26 mouse cellular contexts compared by ENCODE assay signal in the genomic region with DNA sequence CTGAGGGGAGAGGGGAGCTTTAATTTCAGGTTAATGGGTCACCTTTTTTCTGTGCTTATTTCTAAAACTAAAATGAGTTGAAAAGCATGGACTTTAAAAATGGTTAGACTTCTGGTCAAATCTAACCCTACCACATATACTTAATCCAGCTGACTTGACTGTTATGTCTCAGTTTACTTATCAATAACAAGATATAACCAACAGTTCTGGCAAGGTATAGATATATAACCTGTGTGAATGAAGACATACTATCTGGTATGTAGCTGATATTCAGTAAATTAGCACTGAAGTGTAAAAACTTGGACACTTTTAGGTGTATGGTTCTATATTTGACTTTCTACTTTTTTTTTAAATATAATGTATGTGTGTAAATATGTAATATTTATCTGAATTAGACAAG. TPM values are rescaled to one million over a fixed set of nuclear protein-coding genes. Genes with fewer than 3 reads are reported as not detected.
DNase-seq lines count a peak whose midpoint lies in the region; ATAC-seq and TF ChIP-seq lines count a peak whose summit lies in the region.
"Had no signal": no experiment of that assay in that cellular context is flagged by ENCODE, and none has a peak within 500 bp of the region (broad histone marks: within the 10 kb centered on the region; RNA-seq: fewer than 3 reads in every experiment).

No protein-coding gene starts in this region.

- peak overlapping the region; percentile 0; the same call in 1 of the 2 replicates for H3K27ac ChIP-seq in MEL (ENCODE audit: control insufficient read depth, low read depth, low read length)
- peak overlapping the region; percentile 94 for H3K27ac ChIP-seq in liver, embryonic 12.5 days
- H3K27ac ChIP-seq in liver, embryonic 15.5 days (replicated peaks) = peak overlapping the region; percentile 92
- H3K27ac ChIP-seq: forebrain, embryonic 12.5 days; forebrain, embryonic 15.5 days; hindbrain, embryonic 10.5 days; hindbrain, embryonic 15.5 days had no signal

- TF ChIP-seq EP300 in MEL (IDR thresholded peaks at IDR 0.05; ENCODE audit: low read depth in 1 of 2, low read length in 2 of 2) = peak; percentile 58 to 82

- no peak overlapping the region for H3K9ac ChIP-seq in MEL (ENCODE audit: control insufficient read depth, low read depth, low read length, poor library complexity, severe bottlenecking)
- peak overlapping the region; percentile 44 for H3K9ac ChIP-seq in liver, embryonic 12.5 days
- 0 out of 2 replicates have a peak overlapping the region, but pooled peaks have one; percentile 2 for H3K9ac ChIP-seq in liver, embryonic 15.5 days
- H3K9ac ChIP-seq: forebrain, embryonic 12.5 days; forebrain, embryonic 15.5 days; hindbrain, embryonic 15.5 days had no signal

- DNase-seq in MEL (ENCODE audit: low read depth, low spot score) = no peak
- no peak for DNase-seq in gastrocnemius, postnatal 4 days (ENCODE audit: low spot score in 2 of 2)
- no peak for DNase-seq in ovary, postnatal 14 days (ENCODE audit: low spot score)
- DNase-seq in adrenal gland, adult 18-20 months (ENCODE audit: low spot score in 2 of 2) = no peak
- DNase-seq: adrenal gland, adult 2 months; adrenal gland, postnatal 14 days; cerebellum, adult 18-20 months; cerebellum, adult 9-10 months; cerebellum, postnatal 14 days; gastrocnemius, postnatal 10 days; gastrocnemius, postnatal 36 days; heart, postnatal 36 days had no signal

- H3K36me3 ChIP-seq in erythroblast, embryonic 14.5 days (ENCODE audit: control insufficient read depth) = peaks cover 44% of the 10 kb centered on the region
- H3K36me3 ChIP-seq in MEL (ENCODE audit: control insufficient read depth in 1 of 2, insufficient read depth in 2 of 2, low read length in 2 of 2) = peaks cover 8 to 20% of the 10 kb centered on the region in 2 experiments
- peaks cover 45% of the 10 kb centered on the region for H3K36me3 ChIP-seq in liver, embryonic 12.5 days
- H3K36me3 ChIP-seq in liver, embryonic 15.5 days (replicated peaks) = peaks cover 40% of the 10 kb centered on the region

- H3K4me2 ChIP-seq in liver, embryonic 12.5 days = peak overlapping the region; percentile 95
- peak overlapping the region; percentile 95 for H3K4me2 ChIP-seq in liver, embryonic 15.5 days
- H3K4me2 ChIP-seq: forebrain, embryonic 12.5 days; forebrain, embryonic 15.5 days; heart, embryonic 11.5 days; hindbrain, embryonic 15.5 days had no signal

- H3K4me1 ChIP-seq in erythroblast, embryonic 14.5 days (ENCODE audit: control insufficient read depth) = peaks cover 69% of the 10 kb centered on the region
- H3K4me1 ChIP-seq in MEL (ENCODE audit: control insufficient read depth in 1 of 2, insufficient read depth in 2 of 2, low read length in 2 of 2) = peaks cover 14 to 18% of the 10 kb centered on the region in 2 experiments
- H3K4me1 ChIP-seq in liver, embryonic 12.5 days = peaks cover 63% of the 10 kb centered on the region
- H3K4me1 ChIP-seq in liver, embryonic 15.5 days (replicated peaks) = peaks cover 59% of the 10 kb centered on the region

- no peak for TF ChIP-seq RAD21 in MEL (IDR thresholded peaks at IDR 0.05; ENCODE audit: low read depth, low read length)

- no peaks in the 10 kb centered on the region for H3K9me3 ChIP-seq in erythroblast, embryonic 14.5 days (ENCODE audit: control insufficient read depth, low read length)
- no peaks in the 10 kb centered on the region for H3K9me3 ChIP-seq in MEL (replicated peaks; ENCODE audit: insufficient read depth, low read length)
- H3K9me3 ChIP-seq in liver, embryonic 12.5 days (replicated peaks) = no peaks in the 10 kb centered on the region
- H3K9me3 ChIP-seq in liver, embryonic 15.5 days (replicated peaks) = no peaks in the 10 kb centered on the region
- H3K9me3 ChIP-seq: forebrain, embryonic 12.5 days; forebrain, embryonic 15.5 days; hindbrain, embryonic 10.5 days; hindbrain, embryonic 15.5 days had no signal

- H3K79me2 ChIP-seq in MEL (ENCODE audit: control insufficient read depth, insufficient read depth, low read length, poor library complexity) = peaks cover 23% of the 10 kb centered on the region

- no peaks in the 10 kb centered on the region for H3K27me3 ChIP-seq in erythroblast, embryonic 14.5 days (ENCODE audit: control insufficient read depth)
- no peaks in the 10 kb centered on the region for H3K27me3 ChIP-seq in MEL (ENCODE audit: control insufficient read depth in 1 of 2, insufficient read depth in 2 of 2, low read length in 2 of 2)
- H3K27me3 ChIP-seq in liver, embryonic 12.5 days (replicated peaks) = no peaks in the 10 kb centered on the region
- no peaks in the 10 kb centered on the region for H3K27me3 ChIP-seq in liver, embryonic 15.5 days
- H3K27me3 ChIP-seq: forebrain, embryonic 12.5 days; forebrain, embryonic 15.5 days; hindbrain, embryonic 15.5 days; Patski had no signal

- H3K4me3 ChIP-seq in erythroblast, embryonic 14.5 days (replicated peaks) = peak overlapping the region; percentile 90
- H3K4me3 ChIP-seq in MEL (ENCODE audit: control insufficient read depth in 1 of 2, insufficient read depth in 1 of 2, low read depth in 2 of 2, low read length in 2 of 2) = no peak overlapping the region
- H3K4me3 ChIP-seq in liver, embryonic 12.5 days = peak overlapping the region; percentile 86
- peak overlapping the region; percentile 32 for H3K4me3 ChIP-seq in liver, embryonic 15.5 days (replicated peaks)
- H3K4me3 ChIP-seq: forebrain, embryonic 12.5 days; forebrain, embryonic 15.5 days; hindbrain, embryonic 10.5 days; hindbrain, embryonic 15.5 days had no signal

- no peak for TF ChIP-seq CTCF in MEL (IDR thresholded peaks at IDR 0.05 in 2 of 3, conservative IDR thresholded peaks at IDR 0.05 in 1 of 3; ENCODE audit: control insufficient read depth in 1 of 3, insufficient read depth in 1 of 3, low read depth in 2 of 3, low read length in 3 of 3, poor library complexity in 1 of 3, severe bottlenecking in 1 of 3)

- ATAC-seq in erythroblast, adult 5-6 weeks (replicated peaks; ENCODE audit: low FRiP score, poor library complexity, severe bottlenecking) = no peak
- no peak for ATAC-seq in liver, embryonic 12.5 days
- no peak for ATAC-seq in liver, embryonic 15.5 days (ENCODE audit: insufficient read depth)
- ATAC-seq: forebrain, embryonic 15.5 days; Patski had no signal

- TF ChIP-seq POLR2A in MEL (IDR thresholded peaks at IDR 0.05; ENCODE audit: control insufficient read depth in 1 of 2, insufficient read depth in 1 of 2, low read depth in 1 of 2, low read length in 2 of 2, poor library complexity in 1 of 2) = no peak

TF ChIP-seq in MEL, 35 proteins besides CTCF, POLR2A, EP300 and RAD21:
- TF ChIP-seq SIN3A (IDR thresholded peaks at IDR 0.05; ENCODE audit: low read length) (no peak), ETS1 (IDR thresholded peaks at IDR 0.05; ENCODE audit: low read depth, low read length) (peak; percentile 49; the same call in 1 of the 2 replicates), MYB (IDR thresholded peaks at IDR 0.05; ENCODE audit: low read depth, low read length) (peak; percentile 44; the same call in 1 of the 2 replicates), POLR2AphosphoS5 (IDR thresholded peaks at IDR 0.05; ENCODE audit: borderline replicate concordance, low read depth, low read length) (no peak), GATA1 (IDR thresholded peaks at IDR 0.05; ENCODE audit: low read depth, low read length) (peak; percentile 38; the same call in 1 of the 2 replicates)

RNA-seq across cellular contexts. Expression of gene Zfp639, which starts 3.5 kb away (rescaled TPM):
- polyA plus RNA-seq in erythroblast, embryonic 14.5 days (2012) = 0.16 TPM in 2 replicates
- 14.4 and 20.3 TPM in 2 replicates for total RNA-seq in erythroblast, adult 5-6 weeks (2015; ENCODE audit: low replicate concordance)
- 10.3 and 11.2 TPM in 2 replicates for total RNA-seq in erythroblast, adult 5-6 weeks (2017; ENCODE audit: low replicate concordance)
- 34.1 and 34.5 TPM in 2 replicates for total RNA-seq in MEL (2012; rRNA removed)
- 100 to 1,000 TPM in 1 of 2 experiments, 10 to 100 TPM in 1; 35.4 to 302 TPM for polyA plus RNA-seq in MEL (2012; ENCODE audit: insufficient read depth in 1 of 2, insufficient read length in 2 of 2, low read depth in 1 of 2, low replicate concordance in 2 of 2, missing spikeins in 1 of 2)
- 29.8 and 31.8 TPM in 2 replicates for polyA plus RNA-seq in liver, embryonic 12.5 days (2016; fragmentation: Nextera tagmentation; extraction: Ambion mirVana)
- 14.7 and 15.1 TPM in 2 replicates for polyA plus RNA-seq in liver, embryonic 15.5 days (2015; fragmentation: Nextera tagmentation; extraction: Ambion mirVana)
- total RNA-seq in gastrocnemius, postnatal 4 days (2021) = 10 to 100 TPM; 28.9 to 38.0 TPM
- 10 to 100 TPM; 24.9 to 31.9 TPM for total RNA-seq in adrenal gland, adult 18-20 months (2021)

RNA-seq across cellular contexts. Expression of gene Mfn1, which starts 15.7 kb away (rescaled TPM):
- polyA plus RNA-seq in erythroblast, embryonic 14.5 days (2012) = 0.33 and 0.48 TPM in 2 replicates
- total RNA-seq in erythroblast, adult 5-6 weeks (2015; ENCODE audit: low replicate concordance) = 6.7 and 28.6 TPM in 2 replicates
- 37.8 and 40.3 TPM in 2 replicates for total RNA-seq in erythroblast, adult 5-6 weeks (2017; ENCODE audit: low replicate concordance)
- total RNA-seq in MEL (2012; rRNA removed) = 20.8 and 25.5 TPM in 2 replicates
- 10 to 100 TPM in 1 of 2 experiments, not detected in 1; 29.4 TPM for polyA plus RNA-seq in MEL (2012; ENCODE audit: insufficient read depth in 1 of 2, insufficient read length in 2 of 2, low read depth in 1 of 2, low replicate concordance in 2 of 2, missing spikeins in 1 of 2)
- polyA plus RNA-seq in liver, embryonic 12.5 days (2016; fragmentation: Nextera tagmentation; extraction: Ambion mirVana) = 28.0 and 33.4 TPM in 2 replicates
- polyA plus RNA-seq in liver, embryonic 15.5 days (2015; fragmentation: Nextera tagmentation; extraction: Ambion mirVana) = 12.5 and 13.1 TPM in 2 replicates
- 100 to 1,000 TPM in 1 of 2 experiments, 10 to 100 TPM in 1; 84.5 to 115 TPM for total RNA-seq in gastrocnemius, postnatal 4 days (2021)
- 10 to 100 TPM; 96.4 to 98.4 TPM for total RNA-seq in adrenal gland, adult 18-20 months (2021)

RNA-seq across cellular contexts. Expression of gene Kcnmb3, which starts 21.5 kb away (rescaled TPM):
- not detected in 2 replicates for polyA plus RNA-seq in erythroblast, embryonic 14.5 days (2012)
- not detected in 2 replicates for total RNA-seq in erythroblast, adult 5-6 weeks (2015; ENCODE audit: low replicate concordance)
- not detected in 2 replicates for total RNA-seq in erythroblast, adult 5-6 weeks (2017; ENCODE audit: low replicate concordance)
- not detected in 2 replicates for total RNA-seq in MEL (2012; rRNA removed)
- polyA plus RNA-seq in MEL (2012; ENCODE audit: insufficient read depth in 1 of 2, insufficient read length in 2 of 2, low read depth in 1 of 2, low replicate concordance in 2 of 2, missing spikeins in 1 of 2) = not detected
- not detected in 2 replicates for polyA plus RNA-seq in liver, embryonic 12.5 days (2016; fragmentation: Nextera tagmentation; extraction: Ambion mirVana)
- polyA plus RNA-seq in liver, embryonic 15.5 days (2015; fragmentation: Nextera tagmentation; extraction: Ambion mirVana) = not detected in 2 replicates
- total RNA-seq in gastrocnemius, postnatal 4 days (2021) = under 1 TPM in 1 of 2 experiments, not detected in 1; 0.41 TPM
- not detected for total RNA-seq in adrenal gland, adult 18-20 months (2021)
- total RNA-seq: heart, adult 8-10 months; heart, postnatal 36 days had no signal
- polyA plus RNA-seq: adrenal gland, adult 2 months; embryonic facial prominence, embryonic 11.5 days; forebrain, embryonic 12.5 days; heart, embryonic 14.5 days; hindbrain, embryonic 10.5 days; hindbrain, embryonic 15.5 days; intestine, embryonic 14.5 days; Patski had no signal

Comparison
In these comparisons a context has a peak if more than half of its experiments do, and no peak if none do; other contexts are left out.
1. H3K4me3 ChIP-seq: peak in erythroblast, embryonic 14.5 days (single experiment), liver, embryonic 12.5 days (single experiment) and liver, embryonic 15.5 days (single experiment); none in MEL (0 of 2).
2. H3K27ac ChIP-seq: peak in every context shown above with its lines; median percentile 94 in liver, embryonic 12.5 days; 92 in liver, embryonic 15.5 days; 0 in MEL.